Mouse (Mus musculus): ENCODE measurements around the gene Tmem107. TPM values are rescaled to one million over a fixed set of nuclear protein-coding genes. Genes with fewer than 3 reads are reported as not detected.

The Tmem107 gene
- polyA plus RNA-seq, 1 experiment from 2014 or later, result 42.5 TPM

GRCm38 (mm10) chr11:69060448-69061254 is 10.0 kb upstream of the Tmem107 start:
- peak overlapping the region; percentile 93 for H3K4me3 ChIP-seq (replicated peaks)
- H3K27ac ChIP-seq, result peak overlapping the region; percentile 94
- ATAC-seq, result peak; percentile 4; the same call in 1 of the 2 replicates
- H3K4me2 ChIP-seq (replicated peaks), result peak overlapping the region; percentile 96
- H3K36me3 ChIP-seq, result no peaks in the 10 kb centered on the region
- WGBS, result under 1% methylated on average over 40 of the region's 40 CpGs
- no peaks in the 10 kb centered on the region for H3K27me3 ChIP-seq
- peak overlapping the region; percentile 88 for H3K9ac ChIP-seq (replicated peaks)
- H3K4me1 ChIP-seq (replicated peaks), result peaks cover 41% of the 10 kb centered on the region
- H3K9me3 ChIP-seq, result no peaks in the 10 kb centered on the region

GRCm38 (mm10) chr11:69061255-69061912 is 9.2 kb upstream of the Tmem107 start:
- H3K27ac ChIP-seq, result no peak overlapping the region
- WGBS, result 8% methylated on average over 17 of the region's 17 CpGs
- peak overlapping the region; percentile 88 for H3K9ac ChIP-seq (replicated peaks)
- H3K4me1 ChIP-seq (replicated peaks), result peaks cover 47% of the 10 kb centered on the region
- H3K36me3 ChIP-seq, result no peaks in the 10 kb centered on the region
- peak overlapping the region; percentile 93 for H3K4me3 ChIP-seq (replicated peaks)
- peak overlapping the region; percentile 96 for H3K4me2 ChIP-seq (replicated peaks)
- H3K9me3 ChIP-seq, result no peaks in the 10 kb centered on the region
- H3K27me3 ChIP-seq, result no peaks in the 10 kb centered on the region
- no peak for ATAC-seq

GRCm38 (mm10) chr11:69062194-69062760 is 8.3 kb upstream of the Tmem107 start:
- WGBS, result under 1% methylated on average over 17 of the region's 17 CpGs

GRCm38 (mm10) chr11:69062761-69063224 is 7.8 kb upstream of the Tmem107 start:
- no peak overlapping the region for H3K9ac ChIP-seq (replicated peaks)
- under 1% methylated on average over 19 of the region's 19 CpGs for WGBS

More at GRCm38 (mm10) chr11:69062194-69062760, 8.3 kb upstream of the Tmem107 start:
- Histone ChIP-seq H3K9me3 (no peaks in the 10 kb centered on the region), H3K4me2 (replicated peaks) (peak overlapping the region; percentile 69), H3K4me1 (replicated peaks) (peaks cover 52% of the 10 kb centered on the region), H3K4me3 (replicated peaks) (peak overlapping the region; percentile 93), H3K36me3 (no peaks in the 10 kb centered on the region), H3K9ac (replicated peaks) (no peak overlapping the region), H3K27me3 (no peaks in the 10 kb centered on the region), H3K27ac (peak overlapping the region; percentile 27; the same call in 1 of the 2 replicates)
- no peak for ATAC-seq

GRCm38 (mm10) chr11:69063413-69064201 is 7.0 kb upstream of the Tmem107 start:
- Histone ChIP-seq H3K9me3 (no peaks in the 10 kb centered on the region), H3K4me3 (replicated peaks) (peak overlapping the region; percentile 93), H3K27me3 (no peaks in the 10 kb centered on the region), H3K36me3 (no peaks in the 10 kb centered on the region), H3K9ac (replicated peaks) (peak overlapping the region; percentile 67), H3K4me2 (replicated peaks) (peak overlapping the region; percentile 69), H3K4me1 (replicated peaks) (peaks cover 41% of the 10 kb centered on the region), H3K27ac (peak overlapping the region; percentile 60)
- under 1% methylated on average over 31 of the region's 31 CpGs for WGBS
- ATAC-seq, result 0 out of 2 replicates have a peak, but pooled peaks have one; percentile 7

More at GRCm38 (mm10) chr11:69062761-69063224, 7.8 kb upstream of the Tmem107 start:
- peak overlapping the region; percentile 69 for H3K4me2 ChIP-seq (replicated peaks)
- peaks cover 49% of the 10 kb centered on the region for H3K4me1 ChIP-seq (replicated peaks)
- H3K36me3 ChIP-seq, result no peaks in the 10 kb centered on the region
- H3K27ac ChIP-seq, result peak overlapping the region; percentile 60; the same call in 1 of the 2 replicates
- no peaks in the 10 kb centered on the region for H3K27me3 ChIP-seq
- H3K4me3 ChIP-seq (replicated peaks), result peak overlapping the region; percentile 93
- H3K9me3 ChIP-seq, result no peaks in the 10 kb centered on the region
- ATAC-seq, result no peak

- Histone ChIP-seq H3K4me1 (replicated peaks) (peaks cover 39% of the 10 kb centered on the region), H3K27ac (no peak overlapping the region), H3K9ac (replicated peaks) (peak overlapping the region; percentile 67; the same call in 1 of the 2 replicates), H3K4me2 (replicated peaks) (peak overlapping the region; percentile 69), H3K27me3 (no peaks in the 10 kb centered on the region), H3K9me3 (no peaks in the 10 kb centered on the region), H3K36me3 (no peaks in the 10 kb centered on the region), H3K4me3 (replicated peaks) (peak overlapping the region; percentile 93)
- WGBS, result 47% methylated on average over 9 of the region's 9 CpGs
- no peak for ATAC-seq
Measured at GRCm38 (mm10) chr11:69064259-69065133, 6.1 kb upstream of the Tmem107 start.

- Histone ChIP-seq H3K36me3 (no peaks in the 10 kb centered on the region), H3K9me3 (no peaks in the 10 kb centered on the region), H3K4me1 (replicated peaks) (peaks cover 40% of the 10 kb centered on the region), H3K27me3 (no peaks in the 10 kb centered on the region), H3K9ac (replicated peaks) (no peak overlapping the region), H3K4me3 (replicated peaks) (peak overlapping the region; percentile 43; the same call in 1 of the 2 replicates), H3K4me2 (replicated peaks) (peak overlapping the region; percentile 78), H3K27ac (no peak overlapping the region)
- ATAC-seq, result no peak
- WGBS, result 49% methylated on average over 3 of the region's 3 CpGs
Measured at GRCm38 (mm10) chr11:69065394-69065925, 5.1 kb upstream of the Tmem107 start.

GRCm38 (mm10) chr11:69066163-69066861 is 4.3 kb upstream of the Tmem107 start:
- Histone ChIP-seq H3K27me3 (no peaks in the 10 kb centered on the region), H3K36me3 (no peaks in the 10 kb centered on the region), H3K9ac (replicated peaks) (peak overlapping the region; percentile 66), H3K9me3 (no peaks in the 10 kb centered on the region), H3K4me3 (replicated peaks) (peak overlapping the region; percentile 43), H3K4me2 (replicated peaks) (peak overlapping the region; percentile 78), H3K4me1 (replicated peaks) (peaks cover 37% of the 10 kb centered on the region), H3K27ac (peak overlapping the region; percentile 26; the same call in 1 of the 2 replicates)
- no peak for ATAC-seq
- under 1% methylated on average over 29 of the region's 29 CpGs for WGBS

GRCm38 (mm10) chr11:69066956-69067355 is 3.6 kb upstream of the Tmem107 start:
- Histone ChIP-seq H3K9me3 (no peaks in the 10 kb centered on the region), H3K9ac (replicated peaks) (no peak overlapping the region; the same call in 1 of the 2 replicates), H3K27me3 (no peaks in the 10 kb centered on the region), H3K4me1 (replicated peaks) (peaks cover 37% of the 10 kb centered on the region), H3K36me3 (no peaks in the 10 kb centered on the region), H3K27ac (no peak overlapping the region), H3K4me3 (replicated peaks) (peak overlapping the region; percentile 43), H3K4me2 (replicated peaks) (peak overlapping the region; percentile 78)
- no peak for ATAC-seq
- WGBS, result 10% methylated on average over 8 of the region's 8 CpGs

- peaks cover 42% of the 10 kb centered on the region for H3K4me1 ChIP-seq (replicated peaks)
- H3K9ac ChIP-seq (replicated peaks), result no peak overlapping the region
- WGBS, result 63% methylated on average over 6 of the region's 6 CpGs
- no peaks in the 10 kb centered on the region for H3K36me3 ChIP-seq
- H3K27ac ChIP-seq, result no peak overlapping the region
- no peak for ATAC-seq
- no peak overlapping the region for H3K4me2 ChIP-seq (replicated peaks)
- no peaks in the 10 kb centered on the region for H3K9me3 ChIP-seq
- no peaks in the 10 kb centered on the region for H3K27me3 ChIP-seq
- no peak overlapping the region; the same call in 1 of the 2 replicates for H3K4me3 ChIP-seq (replicated peaks)
Measured at GRCm38 (mm10) chr11:69067601-69068000, 3.0 kb upstream of the Tmem107 start.

Measured in midbrain, embryonic 13.5 days (tissue).